Mouse (Mus musculus): ENCODE measurements at regions not wholly inside any gene's neighbourhood (a gene's known extent, or its start where the extent isn't known, plus 50 kb on each side); places are given as distances from the start of the nearest gene placed in this dataset.

- Histone ChIP-seq H3K4me2 (ENCODE audit: low read length) (no peak overlapping the region), H3K4me1 (ENCODE audit: control insufficient read depth, insufficient read depth, low read length) (no peaks in the 10 kb centered on the region), H3K27me3 (ENCODE audit: control insufficient read depth, insufficient read depth, low read length) (no peaks in the 10 kb centered on the region), H3K9me3 (ENCODE audit: control insufficient read depth, low read length) (no peaks in the 10 kb centered on the region), H3K4me3 (replicated peaks; ENCODE audit: low read depth, low read length) (no peak overlapping the region), H3K27ac (replicated peaks; ENCODE audit: low read depth, low read length) (no peak overlapping the region), H3K9ac (replicated peaks; ENCODE audit: low read length) (no peak overlapping the region), H3K36me3 (ENCODE audit: control insufficient read depth, insufficient read depth, low read length) (no peaks in the 10 kb centered on the region)
- ATAC-seq (ENCODE audit: low FRiP score, low TSS enrichment) (no peak), DNase-seq (no peak)
- WGBS = 86% methylated on average over 1 of the region's 1 CpGs
Measured at GRCm38 (mm10) chr9:93130561-93130960, 588.5 kb downstream of the Plod2 start.

DNA sequence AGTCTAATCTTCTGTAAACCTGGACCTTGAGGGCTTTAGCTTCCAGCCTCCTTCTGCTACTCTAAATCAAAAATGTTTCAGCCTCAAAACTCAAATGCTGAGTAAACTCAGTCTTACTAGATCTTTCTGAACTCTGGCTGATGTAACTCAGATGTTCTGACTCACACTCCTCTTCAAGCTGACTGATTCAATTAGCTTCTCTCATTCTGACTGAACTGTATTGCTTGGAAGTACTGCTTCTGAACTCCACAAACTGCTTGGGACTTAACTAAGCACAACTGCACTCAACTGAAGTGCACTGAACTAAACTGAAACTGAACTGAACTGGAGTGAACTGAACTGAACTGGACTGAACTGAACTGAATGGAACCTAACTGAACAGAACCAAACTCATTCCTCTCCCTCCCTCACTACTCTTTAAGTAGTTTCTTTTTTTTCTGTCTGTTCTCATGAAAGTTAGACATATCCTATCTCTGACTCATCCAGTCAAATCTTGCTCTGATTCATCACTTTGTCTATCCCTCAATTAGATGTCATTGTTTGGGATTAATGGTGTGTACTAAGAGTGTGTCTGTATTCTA, 589.7 kb downstream of the Plod2 start:
- DNase-seq = no peak
- Histone ChIP-seq H3K4me1 (ENCODE audit: control insufficient read depth, insufficient read depth, low read length) (no peaks in the 10 kb centered on the region), H3K36me3 (ENCODE audit: control insufficient read depth, insufficient read depth, low read length) (no peaks in the 10 kb centered on the region), H3K27ac (replicated peaks; ENCODE audit: low read depth, low read length) (no peak overlapping the region), H3K27me3 (ENCODE audit: control insufficient read depth, insufficient read depth, low read length) (no peaks in the 10 kb centered on the region), H3K4me2 (ENCODE audit: low read length) (no peak overlapping the region), H3K9ac (replicated peaks; ENCODE audit: low read length) (no peak overlapping the region), H3K9me3 (ENCODE audit: control insufficient read depth, low read length) (no peaks in the 10 kb centered on the region), H3K4me3 (replicated peaks; ENCODE audit: low read depth, low read length) (no peak overlapping the region)
- no peak for ATAC-seq (ENCODE audit: low FRiP score, low TSS enrichment)

DNA sequence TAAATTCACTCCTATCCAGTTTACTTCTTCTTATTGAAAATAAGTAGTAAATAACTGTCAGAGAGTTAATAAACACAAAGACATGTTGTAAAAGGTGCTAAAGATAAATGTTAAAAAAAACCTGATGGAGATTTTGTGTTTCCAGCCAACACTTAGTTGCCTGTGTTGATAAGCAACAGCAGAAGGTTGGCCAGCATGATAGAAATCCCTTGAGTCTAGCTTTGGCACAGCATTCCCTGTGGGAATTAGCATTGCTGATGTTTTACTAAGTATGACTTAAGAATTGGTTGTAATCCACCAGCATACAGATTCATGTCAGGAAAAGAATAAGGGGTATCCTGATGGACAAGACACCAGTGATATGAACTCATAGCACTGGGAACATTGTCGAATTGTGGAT, 594.3 kb downstream of the Plod2 start:
- DNase-seq (no peak), ATAC-seq (ENCODE audit: low FRiP score, low TSS enrichment) (no peak)
- H3K9ac ChIP-seq (replicated peaks; ENCODE audit: low read length) = no peak overlapping the region
- WGBS = 75% methylated on average over 1 of the region's 1 CpGs
- H3K27ac ChIP-seq (replicated peaks; ENCODE audit: low read depth, low read length) = no peak overlapping the region
- H3K36me3 ChIP-seq (ENCODE audit: control insufficient read depth, insufficient read depth, low read length) = no peaks in the 10 kb centered on the region
- H3K4me2 ChIP-seq (ENCODE audit: low read length) = no peak overlapping the region
- no peaks in the 10 kb centered on the region for H3K27me3 ChIP-seq (ENCODE audit: control insufficient read depth, insufficient read depth, low read length)
- no peaks in the 10 kb centered on the region for H3K4me1 ChIP-seq (ENCODE audit: control insufficient read depth, insufficient read depth, low read length)
- H3K9me3 ChIP-seq (ENCODE audit: control insufficient read depth, low read length) = no peaks in the 10 kb centered on the region
- H3K4me3 ChIP-seq (replicated peaks; ENCODE audit: low read depth, low read length) = no peak overlapping the region

DNA sequence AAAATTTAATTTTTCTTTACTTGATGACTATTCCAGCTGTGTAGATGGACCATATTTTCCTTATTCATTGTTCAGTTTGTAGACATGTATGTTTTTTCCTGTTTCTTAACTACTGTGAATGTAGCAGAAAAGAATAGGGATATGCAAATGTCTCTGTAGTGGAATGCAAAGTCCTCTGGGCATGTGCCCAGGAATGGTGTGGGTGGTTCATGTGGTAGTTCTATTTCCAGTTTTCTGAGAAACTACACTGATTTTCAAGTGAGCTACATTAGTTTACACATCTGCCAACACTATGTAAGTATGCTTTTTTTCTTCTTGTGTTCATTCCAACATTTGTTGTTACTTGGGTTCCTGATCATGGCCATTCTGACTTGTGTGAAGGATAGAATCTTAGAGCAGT, 628.0 kb downstream of the Plod2 start:
- H3K27me3 ChIP-seq (ENCODE audit: control insufficient read depth, insufficient read depth, low read length) = no peaks in the 10 kb centered on the region
- no peak overlapping the region for H3K9ac ChIP-seq (replicated peaks; ENCODE audit: low read length)
- H3K4me2 ChIP-seq (ENCODE audit: low read length) = no peak overlapping the region
- DNase-seq = no peak
- no peak overlapping the region for H3K4me3 ChIP-seq (replicated peaks; ENCODE audit: low read depth, low read length)
- no peak for ATAC-seq (ENCODE audit: low FRiP score, low TSS enrichment)
- H3K36me3 ChIP-seq (ENCODE audit: control insufficient read depth, insufficient read depth, low read length) = no peaks in the 10 kb centered on the region
- no peaks in the 10 kb centered on the region for H3K9me3 ChIP-seq (ENCODE audit: control insufficient read depth, low read length)
- H3K4me1 ChIP-seq (ENCODE audit: control insufficient read depth, insufficient read depth, low read length) = no peaks in the 10 kb centered on the region
- H3K27ac ChIP-seq (replicated peaks; ENCODE audit: low read depth, low read length) = no peak overlapping the region

- Histone ChIP-seq H3K27ac (replicated peaks; ENCODE audit: low read depth, low read length) (no peak overlapping the region), H3K27me3 (ENCODE audit: control insufficient read depth, insufficient read depth, low read length) (no peaks in the 10 kb centered on the region), H3K9ac (replicated peaks; ENCODE audit: low read length) (no peak overlapping the region), H3K36me3 (ENCODE audit: control insufficient read depth, insufficient read depth, low read length) (no peaks in the 10 kb centered on the region), H3K9me3 (ENCODE audit: control insufficient read depth, low read length) (no peaks in the 10 kb centered on the region), H3K4me2 (ENCODE audit: low read length) (no peak overlapping the region), H3K4me1 (ENCODE audit: control insufficient read depth, insufficient read depth, low read length) (no peaks in the 10 kb centered on the region), H3K4me3 (replicated peaks; ENCODE audit: low read depth, low read length) (no peak overlapping the region)
- ATAC-seq (ENCODE audit: low FRiP score, low TSS enrichment) = no peak
- WGBS = 76% methylated on average over 1 of the region's 1 CpGs
- DNase-seq = no peak
Measured at GRCm38 (mm10) chr9:93186638-93187037, 644.6 kb downstream of the Plod2 start.

- ATAC-seq (ENCODE audit: low FRiP score, low TSS enrichment) (no peak), DNase-seq (no peak)
- H3K4me3 ChIP-seq (replicated peaks; ENCODE audit: low read depth, low read length) = no peak overlapping the region
- H3K4me1 ChIP-seq (ENCODE audit: control insufficient read depth, insufficient read depth, low read length) = no peaks in the 10 kb centered on the region
- no peak overlapping the region for H3K4me2 ChIP-seq (ENCODE audit: low read length)
- no peaks in the 10 kb centered on the region for H3K9me3 ChIP-seq (ENCODE audit: control insufficient read depth, low read length)
- no peak overlapping the region for H3K27ac ChIP-seq (replicated peaks; ENCODE audit: low read depth, low read length)
- no peaks in the 10 kb centered on the region for H3K27me3 ChIP-seq (ENCODE audit: control insufficient read depth, insufficient read depth, low read length)
- H3K9ac ChIP-seq (replicated peaks; ENCODE audit: low read length) = no peak overlapping the region
- no peaks in the 10 kb centered on the region for H3K36me3 ChIP-seq (ENCODE audit: control insufficient read depth, insufficient read depth, low read length)
Measured at GRCm38 (mm10) chr9:93232562-93232961, 690.5 kb downstream of the Plod2 start.

DNA sequence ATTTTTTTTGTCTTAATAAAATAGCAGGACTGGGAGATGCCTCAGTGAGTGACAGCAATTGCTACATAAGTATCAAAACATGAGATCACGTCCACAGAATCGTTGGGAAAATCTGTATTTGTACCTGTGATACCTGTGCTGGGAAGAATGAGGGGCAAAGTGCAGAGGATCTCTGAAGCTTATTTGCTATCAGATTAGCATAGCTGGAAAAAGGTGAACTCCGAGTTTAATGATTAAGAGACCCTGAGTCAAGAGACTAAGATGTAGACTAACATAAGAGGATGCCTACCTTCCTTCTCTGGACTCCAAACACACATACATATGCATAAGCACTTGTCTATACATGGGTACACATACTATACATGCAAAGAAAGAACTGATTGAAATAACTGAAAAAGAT, 710.1 kb downstream of the Plod2 start:
- ATAC-seq (ENCODE audit: low FRiP score, low TSS enrichment) = no peak

DNA sequence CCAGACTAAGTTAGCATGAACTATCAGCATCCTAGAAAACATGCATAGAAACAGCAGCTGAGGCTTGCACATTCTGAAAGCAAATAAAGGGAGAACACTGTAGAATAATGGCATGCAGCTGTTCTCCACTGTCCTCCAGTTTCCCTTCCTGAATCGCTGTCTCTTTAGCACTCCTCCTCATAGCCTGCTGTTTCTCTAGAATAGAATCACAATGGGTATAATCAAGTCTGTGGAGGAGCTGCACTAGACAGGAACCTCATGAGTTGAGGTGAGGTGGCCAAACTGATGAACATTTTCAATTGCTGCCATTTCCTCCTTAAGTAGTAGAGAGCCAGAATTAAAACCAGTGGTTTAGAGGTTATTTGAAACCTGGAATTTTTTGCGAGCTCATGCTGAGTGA, 755.3 kb downstream of the Plod2 start:
- no peak overlapping the region for H3K4me3 ChIP-seq (replicated peaks; ENCODE audit: low read depth, low read length)
- WGBS = 79% methylated on average over 2 of the region's 2 CpGs
- H3K4me1 ChIP-seq (ENCODE audit: control insufficient read depth, insufficient read depth, low read length) = no peaks in the 10 kb centered on the region
- H3K27me3 ChIP-seq (ENCODE audit: control insufficient read depth, insufficient read depth, low read length) = no peaks in the 10 kb centered on the region
- H3K27ac ChIP-seq (replicated peaks; ENCODE audit: low read depth, low read length) = no peak overlapping the region
- no peak overlapping the region for H3K9ac ChIP-seq (replicated peaks; ENCODE audit: low read length)
- ATAC-seq (ENCODE audit: low FRiP score, low TSS enrichment) = no peak
- no peak overlapping the region for H3K4me2 ChIP-seq (ENCODE audit: low read length)
- H3K9me3 ChIP-seq (ENCODE audit: control insufficient read depth, low read length) = no peaks in the 10 kb centered on the region
- DNase-seq = no peak
- H3K36me3 ChIP-seq (ENCODE audit: control insufficient read depth, insufficient read depth, low read length) = no peaks in the 10 kb centered on the region

More for the DNA sequence above, 710.1 kb downstream of the Plod2 start:
- no peak for DNase-seq
- 92% methylated on average over 3 of the region's 3 CpGs for WGBS
- no peaks in the 10 kb centered on the region for H3K9me3 ChIP-seq (ENCODE audit: control insufficient read depth, low read length)
- H3K27ac ChIP-seq (replicated peaks; ENCODE audit: low read depth, low read length) = no peak overlapping the region
- no peaks in the 10 kb centered on the region for H3K27me3 ChIP-seq (ENCODE audit: control insufficient read depth, insufficient read depth, low read length)
- H3K4me1 ChIP-seq (ENCODE audit: control insufficient read depth, insufficient read depth, low read length) = no peaks in the 10 kb centered on the region
- H3K9ac ChIP-seq (replicated peaks; ENCODE audit: low read length) = no peak overlapping the region
- H3K4me2 ChIP-seq (ENCODE audit: low read length) = no peak overlapping the region
- H3K4me3 ChIP-seq (replicated peaks; ENCODE audit: low read depth, low read length) = no peak overlapping the region
- H3K36me3 ChIP-seq (ENCODE audit: control insufficient read depth, insufficient read depth, low read length) = no peaks in the 10 kb centered on the region

- Histone ChIP-seq H3K9me3 (ENCODE audit: control insufficient read depth, low read length) (no peaks in the 10 kb centered on the region), H3K4me2 (ENCODE audit: low read length) (no peak overlapping the region), H3K27ac (replicated peaks; ENCODE audit: low read depth, low read length) (no peak overlapping the region), H3K27me3 (ENCODE audit: control insufficient read depth, insufficient read depth, low read length) (no peaks in the 10 kb centered on the region), H3K9ac (replicated peaks; ENCODE audit: low read length) (no peak overlapping the region), H3K36me3 (ENCODE audit: control insufficient read depth, insufficient read depth, low read length) (no peaks in the 10 kb centered on the region), H3K4me3 (replicated peaks; ENCODE audit: low read depth, low read length) (no peak overlapping the region), H3K4me1 (ENCODE audit: control insufficient read depth, insufficient read depth, low read length) (no peaks in the 10 kb centered on the region)
- DNase-seq (no peak), ATAC-seq (ENCODE audit: low FRiP score, low TSS enrichment) (no peak)
- WGBS = 76% methylated on average over 2 of the region's 2 CpGs
Measured at GRCm38 (mm10) chr9:93306753-93307152, 764.7 kb downstream of the Plod2 start.
